Mouse (Mus musculus): Measurements from ENCODE around the gene Rbfox3.
A peak's percentile ranks its signal among the peaks of the same experiment; 100 is the strongest.

Gene Rbfox3

GRCm38 (mm10) chr11:118490566-118491218 is 420.7 kb downstream of the Rbfox3 start:
- Histone ChIP-seq H3K27me3 (ENCODE audit: control insufficient read depth, insufficient read depth, low read length, poor library complexity, severe bottlenecking) (no peaks in the 10 kb centered on the region), H3K36me3 (ENCODE audit: control insufficient read depth, insufficient read depth, low read length, poor library complexity, severe bottlenecking) (no peaks in the 10 kb centered on the region)
- peak; percentile 72 for DNase-seq (ENCODE audit: low read depth, low spot score)

DNA sequence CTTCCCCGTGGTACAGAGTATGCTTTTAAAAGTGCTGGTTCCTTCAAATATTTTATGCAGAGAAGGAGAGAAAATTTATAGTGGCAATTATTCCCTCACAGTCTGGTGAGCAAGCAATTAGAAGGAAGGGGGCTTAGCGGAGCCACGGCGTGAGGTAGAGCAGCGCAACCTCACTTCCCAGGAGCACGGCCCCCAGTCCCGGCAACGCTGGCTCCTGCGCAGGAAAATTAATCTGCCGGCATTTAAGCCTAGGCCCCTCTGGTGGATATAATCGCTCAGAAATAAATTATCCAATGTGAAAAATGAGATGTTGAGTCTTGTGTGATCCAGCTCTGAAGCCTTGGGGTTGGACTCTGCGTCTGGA is 422.5 kb downstream of the Rbfox3 start:
- DNase-seq (ENCODE audit: low read depth, low spot score), result no peak
- H3K27me3 ChIP-seq (ENCODE audit: control insufficient read depth, insufficient read depth, low read length, poor library complexity, severe bottlenecking), result no peaks in the 10 kb centered on the region
- no peaks in the 10 kb centered on the region for H3K36me3 ChIP-seq (ENCODE audit: control insufficient read depth, insufficient read depth, low read length, poor library complexity, severe bottlenecking)

- H3K36me3 ChIP-seq (ENCODE audit: control insufficient read depth, insufficient read depth, low read length, poor library complexity, severe bottlenecking), result no peaks in the 10 kb centered on the region
- DNase-seq (ENCODE audit: low read depth, low spot score), result no peak
- no peaks in the 10 kb centered on the region for H3K27me3 ChIP-seq (ENCODE audit: control insufficient read depth, insufficient read depth, low read length, poor library complexity, severe bottlenecking)
Measured at GRCm38 (mm10) chr11:118488191-118488906, 423.0 kb downstream of the Rbfox3 start.

DNA sequence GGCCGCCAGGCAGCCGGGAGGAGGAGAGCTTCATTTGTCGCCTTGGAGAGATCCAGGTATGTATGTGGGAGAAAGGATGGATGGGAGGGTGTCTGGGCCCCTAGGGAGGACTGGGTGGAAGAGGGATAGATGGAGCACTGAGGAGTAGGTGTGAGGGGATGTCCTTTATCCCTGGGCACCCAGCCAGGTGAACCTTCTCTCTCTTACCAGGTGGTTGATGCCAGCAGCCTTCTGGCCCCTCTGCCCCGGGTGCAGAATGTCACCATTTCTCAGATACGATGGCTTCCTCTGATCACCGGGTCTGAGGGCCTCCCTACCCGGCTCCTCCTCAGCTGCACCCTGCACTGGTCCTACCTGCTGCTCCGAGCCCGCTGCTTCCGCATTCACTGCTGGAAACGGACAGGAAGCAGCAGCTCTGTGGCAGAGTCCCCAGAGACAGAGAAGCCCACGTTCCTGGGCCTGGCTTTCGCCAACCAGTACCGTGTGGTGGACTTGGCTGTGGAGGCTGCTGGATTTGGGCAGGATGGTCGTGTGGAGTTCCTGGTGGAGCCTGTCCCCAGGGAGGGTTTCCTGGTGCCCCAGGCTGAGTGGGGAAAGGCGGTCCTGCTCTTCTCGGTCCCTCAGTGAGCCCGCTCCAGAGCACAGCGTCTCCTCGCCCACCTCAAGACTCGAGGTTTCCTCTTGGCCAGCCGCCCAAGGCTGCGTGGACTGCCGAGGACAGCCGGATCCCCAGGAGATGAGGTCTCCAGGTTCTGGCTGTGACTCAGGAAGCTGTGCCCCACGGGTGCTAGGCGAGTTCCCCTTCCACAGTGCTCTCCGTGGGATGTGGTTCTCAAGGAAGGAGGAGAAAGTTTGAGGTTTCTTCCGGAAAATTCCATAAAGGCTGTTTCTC is 424.3 kb downstream of the Rbfox3 start:
- no peak for DNase-seq (ENCODE audit: low read depth, low spot score)
- Histone ChIP-seq H3K36me3 (ENCODE audit: control insufficient read depth, insufficient read depth, low read length, poor library complexity, severe bottlenecking) (peaks cover 4% of the 10 kb centered on the region), H3K27me3 (ENCODE audit: control insufficient read depth, insufficient read depth, low read length, poor library complexity, severe bottlenecking) (no peaks in the 10 kb centered on the region)

DNA sequence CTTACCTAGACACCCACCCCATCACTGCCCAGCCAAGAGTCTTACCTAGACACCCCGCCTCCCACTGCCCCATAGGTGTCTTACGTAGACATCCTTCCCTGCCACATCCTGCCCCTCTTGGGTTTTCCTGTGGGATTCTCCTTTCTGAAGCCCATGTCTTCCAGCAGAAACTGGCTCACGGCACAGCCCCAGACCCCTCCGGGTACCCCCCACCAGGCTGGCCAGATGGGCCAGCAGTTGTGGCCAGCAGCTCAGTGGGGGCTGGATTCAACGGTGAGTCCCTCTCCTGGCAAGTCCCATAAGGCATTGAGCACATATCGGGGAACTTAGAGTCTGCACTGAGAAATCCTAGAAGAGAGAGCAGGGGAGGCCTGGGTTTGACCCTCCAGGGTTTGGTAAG is 425.1 kb downstream of the Rbfox3 start:
- Histone ChIP-seq H3K36me3 (ENCODE audit: control insufficient read depth, insufficient read depth, low read length, poor library complexity, severe bottlenecking) (peaks cover 4% of the 10 kb centered on the region), H3K27me3 (ENCODE audit: control insufficient read depth, insufficient read depth, low read length, poor library complexity, severe bottlenecking) (no peaks in the 10 kb centered on the region)
- DNase-seq (ENCODE audit: low read depth, low spot score), result no peak

DNA sequence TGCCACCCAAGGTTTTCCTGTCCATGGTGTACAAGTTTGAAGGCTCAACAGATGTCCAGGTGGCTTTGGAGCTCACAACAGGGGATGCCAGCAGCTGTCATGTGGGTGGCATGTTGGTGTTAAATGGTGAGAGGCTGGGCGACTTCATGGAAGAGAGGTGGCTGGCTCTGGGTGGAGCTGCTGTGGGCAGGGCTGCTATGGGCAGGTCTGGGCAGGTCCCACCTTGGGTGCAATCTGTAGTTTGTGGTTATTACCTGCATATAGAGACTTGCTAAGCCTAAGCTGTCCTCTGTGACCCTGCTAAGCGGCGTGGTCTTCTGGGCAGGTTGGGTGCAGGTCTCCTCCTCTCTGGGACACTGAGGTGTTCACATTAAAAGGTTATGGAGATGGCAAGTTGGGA is 425.6 kb downstream of the Rbfox3 start:
- no peak for DNase-seq (ENCODE audit: low read depth, low spot score)
- no peaks in the 10 kb centered on the region for H3K27me3 ChIP-seq (ENCODE audit: control insufficient read depth, insufficient read depth, low read length, poor library complexity, severe bottlenecking)
- H3K36me3 ChIP-seq (ENCODE audit: control insufficient read depth, insufficient read depth, low read length, poor library complexity, severe bottlenecking), result peaks cover 4% of the 10 kb centered on the region

- DNase-seq (ENCODE audit: low read depth, low spot score), result no peak
- H3K36me3 ChIP-seq (ENCODE audit: control insufficient read depth, insufficient read depth, low read length, poor library complexity, severe bottlenecking), result peaks cover 4% of the 10 kb centered on the region
Measured at GRCm38 (mm10) chr11:118485338-118485737, 426.1 kb downstream of the Rbfox3 start.

DNA sequence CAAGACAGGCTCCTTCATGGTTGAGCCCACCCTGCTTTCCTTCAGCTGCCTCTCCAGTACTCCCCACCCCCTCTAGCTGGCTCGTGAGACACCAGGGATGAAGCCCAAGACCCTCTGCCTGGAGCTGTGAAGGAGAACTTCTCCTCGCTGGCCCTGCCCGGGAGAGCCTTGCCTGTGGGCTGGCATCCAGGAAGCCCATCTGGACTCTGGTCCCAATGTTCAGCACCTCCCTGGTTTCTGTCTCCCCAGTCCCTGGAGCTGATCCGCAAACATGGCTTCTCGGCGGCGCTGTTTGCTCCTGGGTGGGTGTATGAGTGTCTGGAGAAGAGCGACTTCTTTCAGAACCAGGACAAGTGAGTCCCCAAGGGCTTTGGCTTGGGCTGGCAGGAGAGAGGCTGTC is 427.2 kb downstream of the Rbfox3 start:
- Histone ChIP-seq H3K27me3 (ENCODE audit: control insufficient read depth, insufficient read depth, low read length, poor library complexity, severe bottlenecking) (no peaks in the 10 kb centered on the region), H3K36me3 (ENCODE audit: control insufficient read depth, insufficient read depth, low read length, poor library complexity, severe bottlenecking) (peaks cover 4% of the 10 kb centered on the region)
- DNase-seq (ENCODE audit: low read depth, low spot score), result no peak

More at GRCm38 (mm10) chr11:118485338-118485737, 426.1 kb downstream of the Rbfox3 start:
- no peaks in the 10 kb centered on the region for H3K27me3 ChIP-seq (ENCODE audit: control insufficient read depth, insufficient read depth, low read length, poor library complexity, severe bottlenecking)

- Histone ChIP-seq H3K27me3 (ENCODE audit: control insufficient read depth, insufficient read depth, low read length, poor library complexity, severe bottlenecking) (no peaks in the 10 kb centered on the region), H3K36me3 (ENCODE audit: control insufficient read depth, insufficient read depth, low read length, poor library complexity, severe bottlenecking) (peaks cover 4% of the 10 kb centered on the region)
- DNase-seq (ENCODE audit: low read depth, low spot score), result no peak
Measured at GRCm38 (mm10) chr11:118481751-118482150, 429.6 kb downstream of the Rbfox3 start.

DNA sequence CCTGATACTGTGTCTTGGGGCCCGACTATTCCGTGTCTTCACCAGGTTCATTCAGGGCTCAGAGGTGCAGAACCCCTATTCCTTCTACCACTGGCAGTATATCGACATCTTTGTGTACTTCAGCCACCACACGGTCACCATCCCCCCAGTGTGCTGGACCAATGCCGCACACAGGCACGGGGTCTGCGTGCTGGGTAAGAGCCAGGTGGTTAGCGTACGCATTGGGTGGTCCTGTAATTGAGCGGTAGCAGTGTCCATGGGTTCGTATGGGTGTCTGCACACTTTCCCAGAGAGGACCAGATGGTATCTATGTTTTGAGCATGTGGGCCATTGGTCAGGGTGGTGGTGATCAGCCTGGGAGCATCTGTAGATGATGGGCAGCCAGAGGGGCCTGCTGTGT is 430.2 kb downstream of the Rbfox3 start:
- no peaks in the 10 kb centered on the region for H3K27me3 ChIP-seq (ENCODE audit: control insufficient read depth, insufficient read depth, low read length, poor library complexity, severe bottlenecking)
- no peak for DNase-seq (ENCODE audit: low read depth, low spot score)
- peaks cover 4% of the 10 kb centered on the region for H3K36me3 ChIP-seq (ENCODE audit: control insufficient read depth, insufficient read depth, low read length, poor library complexity, severe bottlenecking)

DNA sequence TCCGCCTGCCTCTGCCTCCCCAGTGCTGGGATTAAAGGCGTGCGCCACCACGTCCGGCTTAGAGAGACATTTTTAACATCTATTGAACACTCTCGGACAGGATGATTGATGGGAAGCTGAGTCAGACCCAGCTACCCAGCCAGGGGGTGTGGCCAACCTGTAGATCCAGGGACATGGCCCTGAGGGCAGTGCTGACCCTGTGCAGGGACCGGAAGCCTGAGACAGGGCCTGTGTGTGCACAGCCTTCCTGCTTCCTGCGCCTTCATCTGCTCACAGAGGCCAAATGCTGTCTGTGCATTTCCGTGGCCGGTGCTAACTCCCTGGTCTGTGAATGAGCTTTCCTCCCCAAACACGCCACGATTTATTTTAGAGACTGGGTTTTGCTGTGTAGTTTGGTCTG is 431.6 kb downstream of the Rbfox3 start:
- no peaks in the 10 kb centered on the region for H3K27me3 ChIP-seq (ENCODE audit: control insufficient read depth, insufficient read depth, low read length, poor library complexity, severe bottlenecking)
- DNase-seq (ENCODE audit: low read depth, low spot score), result no peak
- peaks cover 4% of the 10 kb centered on the region for H3K36me3 ChIP-seq (ENCODE audit: control insufficient read depth, insufficient read depth, low read length, poor library complexity, severe bottlenecking)

GRCm38 (mm10) chr11:118476396-118477373 is 434.7 kb downstream of the Rbfox3 start, which contains the start of gene Engase:
TSS of gene Engase (plus strand) at chr11:118476829.
- no peaks in the 10 kb centered on the region; the same call in 1 of the 2 replicates for H3K36me3 ChIP-seq (ENCODE audit: control insufficient read depth, insufficient read depth, low read length, poor library complexity, severe bottlenecking)
- DNase-seq (ENCODE audit: low read depth, low spot score), result peak; percentile 94
- no peaks in the 10 kb centered on the region for H3K27me3 ChIP-seq (ENCODE audit: control insufficient read depth, insufficient read depth, low read length, poor library complexity, severe bottlenecking)

- Histone ChIP-seq H3K27me3 (ENCODE audit: control insufficient read depth, insufficient read depth, low read length, poor library complexity, severe bottlenecking) (no peaks in the 10 kb centered on the region), H3K36me3 (ENCODE audit: control insufficient read depth, insufficient read depth, low read length, poor library complexity, severe bottlenecking) (no peaks in the 10 kb centered on the region; the same call in 1 of the 2 replicates)
- no peak for DNase-seq (ENCODE audit: low read depth, low spot score)
Measured at GRCm38 (mm10) chr11:118475496-118476083, 435.8 kb downstream of the Rbfox3 start.

All from splenic B cell, adult 2 months (primary cell).